Mouse (Mus musculus) liver, adult (tissue): ENCODE measurements at regions not wholly inside any gene's neighbourhood (a gene's known extent, or its start where the extent isn't known, plus 50 kb on each side); places are given as distances from the start of the nearest gene placed in this dataset.
A peak's percentile ranks its signal among the peaks of the same experiment; 100 is the strongest.

Experiments
- GATA4 ChIP-seq: IDR thresholded peaks from 2 replicates; pipeline ENCODE4 v1.6.1; 2014; ENCODE audit warnings: mild to moderate bottlenecking, low read length; ENCODE audit not compliant: insufficient replicate concordance

DNA sequence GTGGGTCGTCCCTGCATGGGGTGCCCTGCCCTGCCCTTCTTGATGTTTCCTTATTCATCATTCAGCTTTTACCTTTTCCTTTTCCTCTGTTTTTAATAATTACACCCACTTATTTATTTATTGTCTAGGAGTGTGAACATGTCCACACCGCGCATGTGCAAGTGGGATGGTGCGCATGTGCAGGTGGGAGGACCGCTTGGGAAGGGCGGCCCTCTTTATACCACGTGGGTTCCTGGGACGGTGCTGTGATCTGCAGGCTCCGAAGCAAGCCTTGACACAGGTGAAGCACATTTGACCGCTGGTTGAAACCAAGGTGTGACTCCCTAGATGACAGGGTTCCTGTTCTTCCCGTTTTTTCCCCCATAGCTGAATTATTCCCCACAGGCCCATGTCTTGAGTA, 60.0 kb downstream of the Syf2 start:
- TF ChIP-seq GATA4: no peak

DNA sequence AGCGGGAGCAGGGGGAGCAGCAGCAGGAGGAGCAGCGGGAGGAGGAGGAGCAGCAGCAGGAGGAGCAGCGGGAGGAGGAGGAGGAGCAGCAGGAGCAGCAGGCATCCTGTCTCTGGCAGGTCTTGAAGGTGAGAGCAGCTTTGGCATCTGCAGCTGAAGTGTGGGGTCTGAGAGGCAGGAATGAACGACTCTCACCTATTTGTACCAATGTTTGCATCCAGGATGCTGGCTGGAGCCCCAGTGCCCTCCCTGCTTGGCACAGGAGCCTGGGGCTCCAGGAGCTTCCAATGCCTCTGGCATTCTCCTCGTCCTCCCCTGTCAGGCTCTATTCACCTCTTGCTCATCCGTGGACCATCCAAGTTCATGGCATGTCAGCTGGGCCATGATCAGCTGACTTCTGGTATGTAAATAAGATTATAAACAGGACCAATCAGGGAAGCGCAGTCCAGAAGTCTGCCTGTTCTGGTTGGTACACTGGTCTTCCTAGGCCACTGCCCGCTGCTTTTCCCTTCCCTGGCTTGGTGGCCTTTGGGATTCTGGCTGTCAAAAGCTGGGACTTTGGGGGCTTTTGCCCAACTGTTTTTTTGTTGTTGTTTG, 62.9 kb downstream of the Syf2 start:
- TF ChIP-seq GATA4: no peak

DNA sequence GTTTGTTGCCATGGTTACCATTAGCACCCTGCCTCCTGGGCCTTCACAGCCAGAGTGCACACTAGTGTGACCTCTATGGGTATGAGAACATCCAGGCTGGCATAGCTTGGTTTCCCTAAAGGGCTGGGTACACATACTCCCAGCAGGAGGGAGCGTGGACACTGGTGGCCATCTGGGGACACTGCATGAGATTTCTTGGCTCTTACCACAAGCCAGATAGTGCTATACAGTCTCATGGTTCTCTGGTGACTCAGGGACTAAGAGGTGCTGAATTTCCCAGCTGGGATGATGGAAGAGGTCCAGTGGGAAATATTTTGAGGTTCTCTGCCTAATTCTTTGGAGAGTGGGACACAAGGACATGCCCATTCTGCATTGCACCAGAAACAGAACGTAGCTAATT, 63.5 kb downstream of the Syf2 start:
- TF ChIP-seq GATA4: no peak

DNA sequence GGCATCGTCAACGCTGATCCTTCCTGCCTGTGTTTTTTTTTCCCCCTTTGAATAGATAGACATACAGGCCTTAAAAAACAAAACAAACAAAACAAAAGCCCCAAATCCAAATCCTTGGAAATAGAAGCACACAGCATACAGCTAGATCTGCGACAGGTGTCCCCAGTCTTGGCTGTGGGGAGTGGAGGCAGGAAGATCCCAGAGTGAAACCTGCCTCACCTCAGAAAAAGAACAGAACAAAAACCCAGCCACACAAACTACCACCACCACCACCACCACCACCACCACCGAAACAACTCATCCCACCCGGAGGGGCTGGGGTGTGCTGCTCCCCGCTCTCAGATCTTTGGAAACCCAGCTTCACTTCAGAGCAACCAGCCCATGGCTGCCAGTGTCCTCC, 64.0 kb downstream of the Syf2 start:
- TF ChIP-seq GATA4: no peak

DNA sequence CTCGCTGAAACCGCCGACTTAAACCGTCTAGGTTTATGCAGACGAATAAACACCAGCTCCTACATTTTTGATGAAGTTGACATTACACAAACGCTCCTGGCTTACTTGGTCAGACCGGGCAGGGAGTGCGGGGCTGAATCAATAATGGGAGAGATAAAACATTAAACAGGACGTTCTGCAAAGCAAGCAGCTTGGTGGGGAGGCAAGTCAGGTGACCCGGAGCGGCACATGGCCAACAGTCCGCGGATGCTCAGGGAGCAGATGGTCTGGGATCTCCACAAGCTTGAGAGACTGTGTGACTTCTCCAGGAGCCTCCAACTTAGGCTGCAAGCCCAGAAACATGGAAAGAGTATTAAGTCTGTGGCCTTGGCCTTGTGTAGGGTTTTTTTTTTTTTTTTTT, 64.4 kb downstream of the Syf2 start:
- peak; percentile 64; the same call in 1 of the 2 replicates for TF ChIP-seq GATA4

DNA sequence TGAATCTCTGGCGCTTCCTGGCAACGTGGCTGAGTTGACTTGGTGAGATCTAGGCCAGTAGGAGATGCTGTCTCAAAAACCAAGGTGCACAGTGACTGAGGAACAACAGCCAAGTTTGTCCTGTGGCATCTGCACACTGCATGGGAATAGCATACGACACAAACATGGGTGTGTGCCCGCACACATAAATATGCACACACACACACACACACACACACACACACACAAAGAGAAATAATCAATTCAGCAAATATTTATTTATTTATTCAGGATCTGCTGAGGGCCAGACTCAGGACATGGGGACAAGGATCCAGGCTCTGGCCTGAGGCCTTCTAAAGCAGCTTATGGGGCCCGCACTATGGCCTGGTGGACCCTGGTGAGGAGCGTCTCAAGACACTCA, 65.4 kb downstream of the Syf2 start:
- TF ChIP-seq GATA4: no peak

DNA sequence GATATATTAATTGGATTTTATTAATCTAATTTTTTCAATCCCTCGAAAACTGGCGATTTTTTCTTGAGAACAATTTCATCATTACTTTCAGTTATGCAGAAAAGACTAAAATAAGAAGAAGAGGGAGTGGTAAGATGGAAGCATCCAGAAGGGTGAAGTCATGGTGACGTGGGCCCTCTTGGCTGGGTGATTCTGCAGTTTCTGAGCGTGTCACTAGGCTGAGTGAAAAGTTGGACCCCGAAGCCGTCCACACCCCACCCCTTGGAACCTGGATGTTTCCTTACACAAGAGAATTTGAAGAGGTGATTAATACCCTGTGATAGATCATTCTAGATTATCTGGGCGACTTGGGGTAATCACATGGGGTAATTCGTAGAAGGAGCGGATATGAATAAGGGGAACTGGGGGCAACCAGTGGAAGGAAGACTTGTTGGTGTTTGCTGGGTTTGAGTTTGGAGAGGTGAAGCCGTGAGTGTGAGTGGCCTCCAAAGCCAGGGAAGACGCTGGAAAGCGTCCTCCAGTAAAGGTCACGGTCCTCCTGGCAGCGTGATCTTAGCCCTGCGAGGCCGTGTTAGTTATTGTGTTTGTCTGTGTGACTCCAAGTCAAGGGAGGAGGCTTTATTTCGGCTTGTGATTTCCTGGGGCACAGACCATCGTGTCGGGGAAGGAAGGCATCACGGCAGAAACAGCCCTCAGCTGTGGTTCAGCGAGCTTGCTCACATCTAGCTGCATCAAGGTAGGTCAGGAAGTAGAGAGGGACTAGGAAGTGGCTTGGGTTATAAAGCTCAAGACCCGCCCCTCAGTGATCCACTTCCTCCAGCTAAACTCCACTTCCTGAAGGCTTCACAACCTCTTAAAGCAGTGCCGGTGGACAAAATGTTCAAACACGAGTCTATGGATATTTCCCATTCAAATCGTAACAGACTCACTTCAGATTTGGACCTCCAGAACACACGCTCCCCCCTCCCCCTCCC, 67.0 kb downstream of the Syf2 start:
- TF ChIP-seq GATA4: no peak

DNA sequence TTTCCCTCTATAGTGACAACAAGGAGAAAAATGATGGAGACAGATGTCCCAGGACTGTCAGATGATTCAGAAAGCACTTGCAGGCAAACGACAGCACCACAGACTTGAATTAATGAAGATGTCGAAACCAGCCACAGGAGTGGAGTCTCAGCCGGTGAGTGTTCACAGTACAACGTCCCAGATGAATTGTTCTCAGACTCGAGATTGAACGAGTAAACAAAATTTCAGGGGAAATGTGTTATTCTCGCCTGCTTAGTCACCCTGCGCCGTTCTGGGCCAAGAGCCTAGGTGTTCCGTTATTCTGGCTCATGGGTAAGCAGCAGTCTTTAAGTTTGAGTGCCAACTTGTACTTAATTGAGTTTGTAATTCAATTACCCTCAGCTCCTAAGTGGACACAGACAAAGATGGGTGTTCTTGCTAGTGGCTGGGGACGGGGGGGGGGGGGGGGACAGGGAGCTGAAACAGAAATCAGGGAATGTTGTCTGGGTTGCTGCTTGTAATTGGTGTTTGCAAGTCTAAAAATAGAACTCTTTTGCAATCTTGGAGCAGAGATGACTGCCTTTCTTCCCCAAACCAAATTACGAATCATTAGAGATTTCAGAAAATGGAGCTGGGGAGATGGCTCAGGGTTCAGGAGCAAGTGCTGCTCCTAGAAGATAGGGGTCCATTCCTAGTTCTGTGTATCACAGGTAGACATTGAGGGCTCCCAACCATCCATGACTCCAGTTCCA, 68.4 kb downstream of the Syf2 start:
- no peak for TF ChIP-seq GATA4

DNA sequence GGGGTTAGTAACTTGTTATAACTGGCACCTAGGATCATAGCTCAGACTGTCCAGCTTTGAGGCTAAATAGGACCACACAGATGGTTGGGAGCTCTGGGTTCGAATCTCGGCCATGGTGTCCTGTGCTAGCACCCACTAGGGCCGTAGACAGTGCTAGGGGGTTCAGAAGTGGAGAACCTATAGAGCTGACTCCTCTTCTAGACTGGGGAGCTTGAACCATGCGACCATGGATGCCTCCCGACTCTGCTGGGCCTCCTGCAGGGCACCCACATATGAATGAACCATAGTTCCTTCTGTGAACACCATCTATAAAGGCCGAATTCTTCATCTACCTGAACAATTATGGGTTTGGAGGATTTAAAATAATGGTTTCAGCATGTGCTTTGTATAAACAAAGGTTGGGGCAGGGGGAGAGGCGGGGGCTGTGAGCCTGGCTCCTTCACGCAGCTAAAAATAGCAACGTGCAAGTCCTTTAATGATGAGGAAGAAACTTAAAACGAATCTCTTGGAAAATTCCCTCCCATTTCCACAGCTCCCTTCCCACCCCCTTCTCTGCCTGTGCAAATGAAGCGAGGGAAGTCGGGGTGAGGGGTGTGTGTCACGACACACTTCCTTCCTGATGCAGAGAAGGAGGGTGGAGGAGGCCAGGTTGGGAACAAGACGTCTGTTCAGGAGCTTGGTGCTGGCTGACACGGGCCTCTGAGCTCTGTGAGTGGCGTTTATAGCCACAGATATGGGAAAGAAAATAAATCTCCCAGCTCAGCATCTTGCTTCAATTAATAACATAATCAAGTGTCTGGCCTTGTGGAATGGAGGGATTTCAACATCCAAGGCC, 71.6 kb downstream of the Syf2 start:
- no peak for TF ChIP-seq GATA4

DNA sequence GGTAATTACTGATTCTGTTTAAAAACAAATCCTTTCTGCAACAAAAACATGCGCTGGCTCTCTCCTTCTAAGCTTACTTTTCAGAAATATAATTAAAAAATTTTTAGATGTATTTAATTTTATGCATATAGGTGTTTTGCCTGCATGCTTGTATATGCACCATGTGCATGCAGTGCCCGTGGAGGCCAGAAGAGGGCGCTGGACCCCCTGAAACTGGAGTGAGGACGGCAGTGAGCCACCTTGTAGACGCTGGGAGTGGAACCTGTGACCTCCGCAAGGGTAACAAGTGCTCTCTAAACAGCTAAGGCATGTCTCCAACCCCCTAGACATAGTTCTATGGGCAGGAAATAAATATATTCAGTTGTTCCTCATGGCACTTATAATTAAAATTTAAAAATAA, 80.7 kb downstream of the Syf2 start:
- no peak for TF ChIP-seq GATA4

DNA sequence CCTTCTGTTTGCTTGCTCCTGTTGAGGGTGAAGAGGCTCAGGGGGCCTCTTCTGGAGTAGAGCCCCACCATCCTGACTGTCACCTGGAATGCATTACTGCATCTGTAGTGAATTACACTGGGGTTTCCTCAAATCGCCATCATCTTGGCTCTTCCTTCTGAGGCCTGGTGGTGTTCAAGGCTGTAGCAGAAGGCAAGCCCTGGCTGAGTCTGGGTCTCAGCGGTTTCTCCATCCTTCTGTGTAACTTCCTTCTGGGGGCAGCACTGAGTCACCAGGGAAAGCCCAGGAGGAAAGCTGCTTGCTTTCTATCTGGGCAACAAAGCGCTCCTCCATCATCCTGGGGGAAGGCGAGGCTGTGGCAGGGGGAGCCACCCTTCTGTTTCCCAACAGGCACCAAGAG, 82.2 kb downstream of the Syf2 start:
- TF ChIP-seq GATA4: no peak

DNA sequence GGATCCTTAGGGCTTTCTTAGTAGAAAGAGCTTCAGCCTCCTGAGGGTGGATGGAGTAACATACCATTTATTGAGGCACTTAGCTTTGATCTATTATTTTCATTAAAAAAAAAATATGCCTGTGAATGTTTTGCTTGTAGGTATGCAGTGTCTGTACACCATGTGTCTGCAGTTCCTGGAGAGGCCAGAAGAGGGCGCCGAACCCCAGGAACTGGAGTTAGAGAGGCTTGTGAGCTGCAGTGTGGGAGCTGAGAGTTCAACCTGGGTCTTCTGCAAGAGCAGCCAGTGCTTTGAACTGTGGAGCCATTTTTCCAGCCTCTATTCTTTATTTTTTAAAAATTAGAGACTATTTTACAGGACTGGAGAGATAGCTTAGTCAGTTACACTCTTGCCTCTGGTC, 83.2 kb downstream of the Syf2 start:
- TF ChIP-seq GATA4: no peak

DNA sequence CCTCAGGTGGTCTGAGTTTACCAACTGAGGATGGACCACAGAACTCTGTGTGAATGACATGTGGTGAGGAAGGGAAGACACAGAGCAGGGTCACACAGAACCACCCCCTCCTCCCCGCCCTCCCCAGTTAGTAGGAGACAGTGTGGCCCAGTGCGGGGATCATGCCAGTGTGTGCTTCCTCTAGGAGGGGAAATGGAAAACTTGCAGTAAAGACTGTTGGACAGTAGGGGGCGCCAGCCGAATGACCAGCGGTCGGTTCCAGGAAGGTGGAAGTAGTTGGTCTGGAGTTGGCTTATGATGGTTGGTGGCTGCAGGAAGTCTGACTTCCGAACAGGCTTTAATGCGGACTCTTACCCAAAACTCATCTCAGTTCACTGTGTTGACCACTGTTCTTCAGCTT, 87.3 kb downstream of the Syf2 start:
- TF ChIP-seq GATA4: no peak

DNA sequence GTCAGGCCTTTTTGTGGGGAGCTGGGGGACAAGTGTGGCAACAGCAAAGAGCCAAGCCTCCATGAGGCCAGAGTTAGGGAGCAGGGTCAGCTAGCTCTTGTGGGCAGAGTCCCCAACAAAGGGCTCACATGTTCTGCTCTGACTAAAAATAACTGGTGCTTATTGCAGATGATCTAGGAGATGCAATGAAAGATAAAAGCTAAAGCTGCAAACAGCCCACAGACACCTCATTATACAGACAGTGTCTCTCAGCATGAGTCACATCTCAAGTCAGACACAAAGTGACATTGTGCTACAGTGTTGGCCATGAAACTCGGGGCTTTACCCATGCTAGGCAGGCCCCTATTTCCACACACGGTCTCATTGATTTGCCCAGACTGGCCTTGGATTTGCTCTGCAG, 88.4 kb downstream of the Syf2 start:
- no peak for TF ChIP-seq GATA4

DNA sequence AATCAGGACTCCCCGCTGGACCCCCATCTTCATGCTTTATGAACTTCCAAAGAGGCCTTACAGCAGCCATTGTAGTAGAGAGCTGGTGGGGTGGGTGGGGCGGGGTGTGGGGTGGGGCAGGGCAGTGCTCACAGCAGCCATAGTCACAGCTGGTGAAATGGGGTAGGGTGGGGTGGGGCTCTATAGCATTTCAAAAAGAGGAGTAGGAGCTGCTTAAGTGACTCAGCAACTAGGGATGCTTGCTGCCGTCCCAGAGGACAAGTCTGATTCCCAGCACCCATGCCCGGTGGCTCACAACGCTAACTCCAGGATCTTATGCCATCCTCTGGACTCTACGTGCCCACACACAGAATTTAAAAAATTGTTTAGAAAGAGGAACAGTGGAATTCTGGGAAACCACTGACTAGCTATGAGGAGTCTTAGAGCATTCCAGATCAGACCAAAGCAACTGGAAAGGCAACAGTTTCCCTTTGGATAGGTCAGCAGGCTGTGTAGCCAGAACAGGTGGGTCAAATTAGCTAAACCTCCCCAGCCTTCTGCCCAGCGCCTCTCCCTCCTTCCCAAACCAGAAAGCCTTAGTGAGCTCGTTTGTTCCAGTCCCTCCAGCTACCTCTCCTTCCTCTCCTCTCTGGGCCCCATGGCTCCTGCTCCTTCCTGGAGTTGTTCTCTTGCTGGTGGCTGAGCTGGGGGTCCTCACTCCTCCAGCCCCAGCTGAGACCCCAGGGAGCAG, 89.7 kb downstream of the Syf2 start:
- no peak for TF ChIP-seq GATA4

DNA sequence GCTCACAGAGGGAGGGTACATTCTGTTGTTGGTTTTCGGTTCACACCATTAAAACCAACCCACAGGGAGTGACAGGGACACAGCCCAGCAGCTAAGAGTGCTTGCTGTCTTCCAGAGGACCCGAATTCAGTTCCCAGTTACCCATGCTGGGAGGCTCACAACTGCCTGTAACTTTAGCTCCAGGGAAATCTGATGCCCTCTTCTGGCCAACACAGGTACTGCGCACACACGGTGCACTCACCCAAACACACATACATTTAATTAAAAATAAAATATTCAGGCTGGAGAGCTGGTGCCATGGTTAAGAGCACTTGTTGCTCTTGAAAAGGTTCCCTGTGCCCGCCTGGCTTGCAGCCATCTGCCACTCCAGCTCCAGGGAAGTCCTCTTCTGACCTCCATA, 92.5 kb downstream of the Syf2 start:
- TF ChIP-seq GATA4: no peak
